Mouse (Mus musculus): ENCODE results near the gene Ilvbl. TPM values are rescaled to one million over a fixed set of nuclear protein-coding genes. Genes with fewer than 3 reads are reported as not detected.

The Ilvbl gene
- polyA plus RNA-seq, 1 experiment from 2014 or later, result 49.2 TPM

- H3K9ac ChIP-seq (replicated peaks), result no peak overlapping the region; the same call in 1 of the 2 replicates
Observed at GRCm38 (mm10) chr10:78575690-78576089, 1.5 kb downstream of the Ilvbl start.

GRCm38 (mm10) chr10:78576435-78577184, 2.5 kb downstream of the Ilvbl start:
- no peak for ATAC-seq (ENCODE audit: insufficient number of reproducible peaks, insufficient read depth, low FRiP score, low TSS enrichment, low read depth)
- Histone ChIP-seq H3K4me3 (replicated peaks) (no peak overlapping the region), H3K9me3 (no peaks in the 10 kb centered on the region), H3K9ac (replicated peaks) (no peak overlapping the region), H3K27ac (no peak overlapping the region), H3K4me1 (replicated peaks) (0 out of 2 replicates have a peak, but pooled peaks cover 7% of the 10 kb centered on the region), H3K4me2 (no peak overlapping the region), H3K27me3 (no peaks in the 10 kb centered on the region), H3K36me3 (peaks cover 46% of the 10 kb centered on the region)
- 91% methylated on average over 16 of the region's 16 CpGs for WGBS

More at GRCm38 (mm10) chr10:78575690-78576089, 1.5 kb downstream of the Ilvbl start:
- Histone ChIP-seq H3K27ac (no peak overlapping the region), H3K4me2 (peak overlapping the region; percentile 68), H3K4me1 (replicated peaks) (peaks cover 10% of the 10 kb centered on the region; the same call in 1 of the 2 replicates), H3K27me3 (no peaks in the 10 kb centered on the region), H3K9me3 (no peaks in the 10 kb centered on the region), H3K36me3 (peaks cover 38% of the 10 kb centered on the region), H3K4me3 (replicated peaks) (no peak overlapping the region)
- ATAC-seq (ENCODE audit: insufficient number of reproducible peaks, insufficient read depth, low FRiP score, low TSS enrichment, low read depth), result no peak
- 92% methylated on average over 2 of the region's 2 CpGs for WGBS

GRCm38 (mm10) chr10:78578204-78578603, 4.1 kb downstream of the Ilvbl start:
- 67% methylated on average over 3 of the region's 3 CpGs for WGBS
- H3K36me3 ChIP-seq, result peaks cover 56% of the 10 kb centered on the region
- no peak overlapping the region for H3K4me3 ChIP-seq (replicated peaks)
- H3K4me2 ChIP-seq, result no peak overlapping the region
- H3K27ac ChIP-seq, result no peak overlapping the region
- ATAC-seq (ENCODE audit: insufficient number of reproducible peaks, insufficient read depth, low FRiP score, low TSS enrichment, low read depth), result no peak
- no peak overlapping the region for H3K9ac ChIP-seq (replicated peaks)
- H3K9me3 ChIP-seq, result no peaks in the 10 kb centered on the region
- no peaks in the 10 kb centered on the region for H3K27me3 ChIP-seq
- H3K4me1 ChIP-seq (replicated peaks), result no peaks in the 10 kb centered on the region

GRCm38 (mm10) chr10:78581121-78581520, 7.0 kb downstream of the Ilvbl start:
- no peak overlapping the region for H3K4me2 ChIP-seq
- no peak overlapping the region for H3K27ac ChIP-seq
- ATAC-seq (ENCODE audit: insufficient number of reproducible peaks, insufficient read depth, low FRiP score, low TSS enrichment, low read depth), result no peak
- 86% methylated on average over 7 of the region's 7 CpGs for WGBS
- no peaks in the 10 kb centered on the region for H3K9me3 ChIP-seq
- no peaks in the 10 kb centered on the region for H3K4me1 ChIP-seq (replicated peaks)
- H3K36me3 ChIP-seq, result peaks cover 85% of the 10 kb centered on the region
- no peak overlapping the region for H3K4me3 ChIP-seq (replicated peaks)
- H3K9ac ChIP-seq (replicated peaks), result no peak overlapping the region
- H3K27me3 ChIP-seq, result no peaks in the 10 kb centered on the region

GRCm38 (mm10) chr10:78583347-78583746, 9.2 kb downstream of the Ilvbl start:
- Histone ChIP-seq H3K4me2 (no peak overlapping the region), H3K36me3 (peaks cover 90% of the 10 kb centered on the region)
- no peak for ATAC-seq (ENCODE audit: insufficient number of reproducible peaks, insufficient read depth, low FRiP score, low TSS enrichment, low read depth)

GRCm38 (mm10) chr10:78583939-78584338, 9.8 kb downstream of the Ilvbl start:
- Histone ChIP-seq H3K4me1 (replicated peaks) (no peaks in the 10 kb centered on the region), H3K27me3 (no peaks in the 10 kb centered on the region), H3K9ac (replicated peaks) (no peak overlapping the region), H3K4me2 (no peak overlapping the region), H3K27ac (no peak overlapping the region), H3K4me3 (replicated peaks) (no peak overlapping the region), H3K9me3 (no peaks in the 10 kb centered on the region), H3K36me3 (peaks cover 90% of the 10 kb centered on the region)
- 89% methylated on average over 3 of the region's 3 CpGs for WGBS
- ATAC-seq (ENCODE audit: insufficient number of reproducible peaks, insufficient read depth, low FRiP score, low TSS enrichment, low read depth), result no peak

More at GRCm38 (mm10) chr10:78583347-78583746, 9.2 kb downstream of the Ilvbl start:
- Histone ChIP-seq H3K27me3 (no peaks in the 10 kb centered on the region), H3K4me3 (replicated peaks) (no peak overlapping the region), H3K4me1 (replicated peaks) (no peaks in the 10 kb centered on the region), H3K27ac (no peak overlapping the region), H3K9ac (replicated peaks) (no peak overlapping the region), H3K9me3 (no peaks in the 10 kb centered on the region)
- WGBS, result 64% methylated on average over 9 of the region's 9 CpGs

GRCm38 (mm10) chr10:78584996-78585395, 10.8 kb downstream of the Ilvbl start:
- no peaks in the 10 kb centered on the region for H3K9me3 ChIP-seq
- H3K4me2 ChIP-seq, result no peak overlapping the region
- no peak overlapping the region for H3K9ac ChIP-seq (replicated peaks)
- H3K4me1 ChIP-seq (replicated peaks), result peaks cover 2% of the 10 kb centered on the region
- no peak for ATAC-seq (ENCODE audit: insufficient number of reproducible peaks, insufficient read depth, low FRiP score, low TSS enrichment, low read depth)
- H3K4me3 ChIP-seq (replicated peaks), result no peak overlapping the region
- WGBS, result 85% methylated on average over 1 of the region's 1 CpGs
- no peaks in the 10 kb centered on the region for H3K27me3 ChIP-seq
- no peak overlapping the region for H3K27ac ChIP-seq
- H3K36me3 ChIP-seq, result peaks cover 90% of the 10 kb centered on the region

GRCm38 (mm10) chr10:78585606-78586005, 11.5 kb downstream of the Ilvbl start:
- WGBS, result 87% methylated on average over 22 of the region's 22 CpGs
- Histone ChIP-seq H3K4me3 (replicated peaks) (no peak overlapping the region), H3K27ac (no peak overlapping the region), H3K4me2 (no peak overlapping the region), H3K4me1 (replicated peaks) (peaks cover 8% of the 10 kb centered on the region), H3K36me3 (peaks cover 85% of the 10 kb centered on the region), H3K9me3 (no peaks in the 10 kb centered on the region), H3K27me3 (no peaks in the 10 kb centered on the region), H3K9ac (replicated peaks) (no peak overlapping the region)
- ATAC-seq (ENCODE audit: insufficient number of reproducible peaks, insufficient read depth, low FRiP score, low TSS enrichment, low read depth), result no peak

- H3K4me3 ChIP-seq (replicated peaks), result no peak overlapping the region
Observed at GRCm38 (mm10) chr10:78586026-78586425, 11.9 kb downstream of the Ilvbl start.

GRCm38 (mm10) chr10:78589291-78589690, 15.1 kb downstream of the Ilvbl start:
- Histone ChIP-seq H3K9ac (replicated peaks) (no peak overlapping the region), H3K27me3 (no peaks in the 10 kb centered on the region), H3K4me2 (no peak overlapping the region), H3K36me3 (peaks cover 55% of the 10 kb centered on the region), H3K4me1 (replicated peaks) (peaks cover 14% of the 10 kb centered on the region), H3K27ac (no peak overlapping the region), H3K4me3 (replicated peaks) (no peak overlapping the region), H3K9me3 (no peaks in the 10 kb centered on the region)
- 97% methylated on average over 18 of the region's 18 CpGs for WGBS
- ATAC-seq (ENCODE audit: insufficient number of reproducible peaks, insufficient read depth, low FRiP score, low TSS enrichment, low read depth), result no peak

More at GRCm38 (mm10) chr10:78586026-78586425, 11.9 kb downstream of the Ilvbl start:
- peaks cover 12% of the 10 kb centered on the region for H3K4me1 ChIP-seq (replicated peaks)
- no peak for ATAC-seq (ENCODE audit: insufficient number of reproducible peaks, insufficient read depth, low FRiP score, low TSS enrichment, low read depth)
- no peak overlapping the region for H3K9ac ChIP-seq (replicated peaks)
- H3K9me3 ChIP-seq, result no peaks in the 10 kb centered on the region
- no peak overlapping the region for H3K4me2 ChIP-seq
- H3K36me3 ChIP-seq, result peaks cover 81% of the 10 kb centered on the region
- 93% methylated on average over 13 of the region's 13 CpGs for WGBS
- no peak overlapping the region for H3K27ac ChIP-seq
- no peaks in the 10 kb centered on the region for H3K27me3 ChIP-seq

GRCm38 (mm10) chr10:78589901-78590300, 15.8 kb downstream of the Ilvbl start:
- H3K27ac ChIP-seq, result no peak overlapping the region
- no peaks in the 10 kb centered on the region for H3K9me3 ChIP-seq
- 94% methylated on average over 8 of the region's 8 CpGs for WGBS
- no peaks in the 10 kb centered on the region for H3K27me3 ChIP-seq
- H3K4me1 ChIP-seq (replicated peaks), result peaks cover 14% of the 10 kb centered on the region
- no peak overlapping the region for H3K4me3 ChIP-seq (replicated peaks)
- no peak overlapping the region for H3K9ac ChIP-seq (replicated peaks)
- ATAC-seq (ENCODE audit: insufficient number of reproducible peaks, insufficient read depth, low FRiP score, low TSS enrichment, low read depth), result no peak
- peaks cover 49% of the 10 kb centered on the region for H3K36me3 ChIP-seq
- peak overlapping the region; percentile 63; the same call in 1 of the 2 replicates for H3K4me2 ChIP-seq

Data from limb, embryonic 12.5 days (tissue).